Mouse (Mus musculus) forebrain, embryonic 14.5 days (tissue): Measurements from ENCODE around the gene Edem3. TPM values are rescaled to one million over a fixed set of nuclear protein-coding genes. Genes with fewer than 3 reads are reported as not detected.

Experiments
- ATAC-seq: fragments of 200-750 bp; cut with Nextera tagmentation; 2 replicates; pipeline ENCODE4 v1.8.0; 2017; ENCODE audit warnings: mild to moderate bottlenecking, moderate library complexity
- DNase-seq: peaks from one replicate; pipeline ENCODE4 v3.0.0-alpha.2; 2015; ENCODE audit warnings: low spot score
- H3K27ac ChIP-seq: fragments of 300-500 bp; sonication (generic); 2 replicates; pipeline ENCODE4 v1.5.1; 2014; ENCODE audit warnings: low read depth, mild to moderate bottlenecking, control low read depth, low read length, moderate library complexity
- H3K27me3 ChIP-seq: fragments of 300-500 bp; sonication (generic); replicated peaks from 2 replicates; pipeline ENCODE4 v1.6.1; 2014; ENCODE audit warnings: low read length, control low read depth, mixed read lengths; ENCODE audit not compliant: control insufficient read depth, insufficient read depth
- H3K36me3 ChIP-seq: fragments of 300-500 bp; sonication (generic); 2 replicates; pipeline ENCODE4 v1.6.1; 2014; ENCODE audit warnings: low read length, control low read depth; ENCODE audit not compliant: control insufficient read depth, insufficient read depth
- H3K4me1 ChIP-seq: fragments of 300-500 bp; sonication (generic); 2 replicates; pipeline ENCODE4 v1.6.1; 2014; ENCODE audit warnings: antibody characterized with exemption, low read length, control low read depth; ENCODE audit not compliant: control insufficient read depth, insufficient read depth
- H3K4me2 ChIP-seq: fragments of 300-500 bp; sonication (generic); 2 replicates; pipeline ENCODE4 v1.6.1; 2014; ENCODE audit warnings: mild to moderate bottlenecking, control low read depth, low read length
- H3K4me3 ChIP-seq: fragments of 300-500 bp; sonication (generic); 2 replicates; pipeline ENCODE4 v1.5.1; 2014; ENCODE audit warnings: low read depth, low read length, control low read depth
- H3K9ac ChIP-seq: fragments of 300-500 bp; sonication (generic); 2 replicates; pipeline ENCODE4 v1.6.1; 2014; ENCODE audit warnings: mild to moderate bottlenecking, low read length, control low read depth, moderate library complexity
- H3K9me3 ChIP-seq: fragments of 300-500 bp; sonication (generic); replicated peaks from 2 replicates; pipeline ENCODE4 v1.6.1; 2016; ENCODE audit warnings: low read length, control low read depth, mixed read lengths; ENCODE audit not compliant: control insufficient read depth
- WGBS: fragments of 180-500 bp; shearing (Covaris S2); extraction: QIAGEN DNeasy Blood & Tissue Kit; methylation state at CpG from one replicate; pipeline ENCODE4 v1.1.7; 2014; 5-methylcytosine and 5-hydroxymethylcytosine counted together
- polyA plus RNA-seq: library from polyadenylated mRNA; unstranded; fragments of >200 nt; fragmentation: Nextera tagmentation; extraction: Ambion mirVana; gene quantifications from 2 replicates; pipeline ENCODE4 v1.2.1, GENCODE M21; 2014

Edem3 gene
- polyA plus RNA-seq, 1 experiment from 2014 or later = 16.3 TPM

GRCm38 (mm10) chr1:151861334-151861995 lies 106.3 kb downstream of the Edem3 start:
- DNase-seq (no peak), ATAC-seq (no peak)
- Histone ChIP-seq H3K4me3 (no peak overlapping the region), H3K4me2 (no peak overlapping the region), H3K27ac (no peak overlapping the region), H3K4me1 (no peaks in the 10 kb centered on the region), H3K27me3 (no peaks in the 10 kb centered on the region), H3K36me3 (no peaks in the 10 kb centered on the region), H3K9ac (no peak overlapping the region), H3K9me3 (no peaks in the 10 kb centered on the region)
- WGBS = 71% methylated on average over 20 of the region's 20 CpGs

- 91% methylated on average over 8 of the region's 8 CpGs for WGBS
- Histone ChIP-seq H3K9me3 (no peaks in the 10 kb centered on the region), H3K36me3 (no peaks in the 10 kb centered on the region), H3K27ac (no peak overlapping the region), H3K4me1 (no peaks in the 10 kb centered on the region), H3K4me2 (no peak overlapping the region), H3K4me3 (no peak overlapping the region), H3K27me3 (no peaks in the 10 kb centered on the region), H3K9ac (no peak overlapping the region)
- DNase-seq (no peak), ATAC-seq (no peak)
Measured at GRCm38 (mm10) chr1:151862109-151862508, 106.9 kb downstream of the Edem3 start.

GRCm38 (mm10) chr1:151863135-151863796 lies 108.1 kb downstream of the Edem3 start:
- Histone ChIP-seq H3K27me3 (no peaks in the 10 kb centered on the region), H3K9me3 (no peaks in the 10 kb centered on the region), H3K27ac (no peak overlapping the region), H3K9ac (no peak overlapping the region), H3K36me3 (no peaks in the 10 kb centered on the region), H3K4me2 (no peak overlapping the region), H3K4me3 (no peak overlapping the region), H3K4me1 (no peaks in the 10 kb centered on the region)
- ATAC-seq = no peak
- WGBS = 85% methylated on average over 17 of the region's 17 CpGs
- no peak for DNase-seq

GRCm38 (mm10) chr1:151863797-151864147 lies 108.6 kb downstream of the Edem3 start:
- H3K9ac ChIP-seq = no peak overlapping the region
- no peaks in the 10 kb centered on the region for H3K9me3 ChIP-seq
- no peak overlapping the region for H3K27ac ChIP-seq
- no peaks in the 10 kb centered on the region for H3K27me3 ChIP-seq
- H3K36me3 ChIP-seq = no peaks in the 10 kb centered on the region
- DNase-seq (no peak), ATAC-seq (no peak)
- no peak overlapping the region for H3K4me2 ChIP-seq
- no peaks in the 10 kb centered on the region for H3K4me1 ChIP-seq
- H3K4me3 ChIP-seq = no peak overlapping the region
- WGBS = 82% methylated on average over 12 of the region's 12 CpGs

- DNase-seq = no peak
- Histone ChIP-seq H3K4me2 (no peak overlapping the region), H3K9ac (no peak overlapping the region), H3K4me3 (no peak overlapping the region), H3K4me1 (no peaks in the 10 kb centered on the region), H3K9me3 (no peaks in the 10 kb centered on the region), H3K27ac (no peak overlapping the region), H3K27me3 (no peaks in the 10 kb centered on the region), H3K36me3 (no peaks in the 10 kb centered on the region)
- WGBS = 97% methylated on average over 6 of the region's 6 CpGs
- no peak for ATAC-seq
Measured at GRCm38 (mm10) chr1:151864326-151864725, 109.2 kb downstream of the Edem3 start.

Other genes starting within 250 kb of the Edem3 start
- 0.33 TPM in 2 replicates for gene Fam129a, start 184.2 kb upstream of the Edem3 start, polyA plus RNA-seq